In the genomic region with DNA sequence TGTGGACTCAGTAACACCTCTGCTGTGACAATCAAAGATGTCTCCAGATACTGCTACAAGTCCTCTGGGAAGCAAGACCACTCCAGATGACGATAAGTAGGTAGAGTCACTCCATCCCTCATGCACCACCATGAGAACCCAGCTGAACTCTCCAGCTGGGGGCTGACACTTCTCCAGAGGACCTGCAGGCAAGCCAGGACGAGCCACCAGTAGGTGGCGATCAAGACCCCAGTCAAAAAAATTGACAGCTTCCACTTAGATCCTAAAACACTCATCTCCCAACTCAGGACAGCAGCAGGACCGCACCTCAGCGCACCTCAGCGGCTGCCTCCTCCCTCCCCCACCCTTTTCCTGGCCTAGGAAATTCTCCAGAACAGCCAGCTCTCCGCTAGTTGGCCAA, we compare ENCODE assay signal across 7 mouse cellular contexts. TPM values are rescaled to one million over a fixed set of nuclear protein-coding genes. Genes with fewer than 3 reads are reported as not detected.
A peak's percentile ranks its signal among the peaks of the same experiment; 100 is the strongest.
DNase-seq lines count a peak whose midpoint lies in the region; ATAC-seq and TF ChIP-seq lines count a peak whose summit lies in the region.

No protein-coding gene starts in this region.

- no peak overlapping the region for H3K4me3 ChIP-seq in MEL (ENCODE audit: control insufficient read depth in 1 of 2, insufficient read depth in 1 of 2, low read depth in 2 of 2, low read length in 2 of 2)
- no peak overlapping the region for H3K4me3 ChIP-seq in bone marrow macrophage, adult 2 months (ENCODE audit: insufficient read depth, low read length)
- H3K4me3 ChIP-seq in forebrain, embryonic 10.5 days = no peak overlapping the region

- H3K4me1 ChIP-seq in MEL (ENCODE audit: control insufficient read depth in 1 of 2, insufficient read depth in 2 of 2, low read length in 2 of 2) = no peaks in the 10 kb centered on the region
- H3K4me1 ChIP-seq in bone marrow macrophage, adult 2 months (ENCODE audit: control insufficient read depth, insufficient read depth, low read length) = no peaks in the 10 kb centered on the region
- peaks cover 34% of the 10 kb centered on the region for H3K4me1 ChIP-seq in forebrain, embryonic 10.5 days

- H3K9me3 ChIP-seq in MEL (replicated peaks; ENCODE audit: insufficient read depth, low read length) = no peaks in the 10 kb centered on the region
- no peaks in the 10 kb centered on the region for H3K9me3 ChIP-seq in forebrain, embryonic 10.5 days

- peak; percentile 12 for TF ChIP-seq RAD21 in MEL (IDR thresholded peaks at IDR 0.05; ENCODE audit: low read depth, low read length)

- ATAC-seq in hematopoietic stem cell, adult 5-6 weeks (replicated peaks in 1 of 2; ENCODE audit: insufficient read depth in 1 of 2, low FRiP score in 2 of 2, low TSS enrichment in 1 of 2, low read depth in 1 of 2, poor library complexity in 2 of 2, severe bottlenecking in 2 of 2) = peak; percentile 22 to 78; a peak in 2 of 4 replicates

- WGBS in forebrain, embryonic 10.5 days = 8% methylated on average over 7 of the region's 7 CpGs

- H3K9ac ChIP-seq in MEL (ENCODE audit: control insufficient read depth, low read depth, low read length, poor library complexity, severe bottlenecking) = no peak overlapping the region

- H3K27me3 ChIP-seq in MEL (ENCODE audit: control insufficient read depth in 1 of 2, insufficient read depth in 2 of 2, low read length in 2 of 2) = no peaks in the 10 kb centered on the region; a peak in 1 of 4 replicates
- H3K27me3 ChIP-seq in forebrain, embryonic 10.5 days (ENCODE audit: poor library complexity, severe bottlenecking) = peaks cover 48% of the 10 kb centered on the region

- no peak for TF ChIP-seq EP300 in MEL (IDR thresholded peaks at IDR 0.05; ENCODE audit: low read depth in 1 of 2, low read length in 2 of 2)

- peak; percentile 48 to 67 (median 52) for TF ChIP-seq CTCF in MEL (IDR thresholded peaks at IDR 0.05 in 2 of 3, conservative IDR thresholded peaks at IDR 0.05 in 1 of 3; ENCODE audit: control insufficient read depth in 1 of 3, insufficient read depth in 1 of 3, low read depth in 2 of 3, low read length in 3 of 3, poor library complexity in 1 of 3, severe bottlenecking in 1 of 3)
- peak; percentile 38 for TF ChIP-seq CTCF in bone marrow macrophage, adult 2 months (IDR thresholded peaks at IDR 0.05; ENCODE audit: low read depth, low read length)

- DNase-seq in MEL (ENCODE audit: low read depth, low spot score) = peak; percentile 44
- peak; percentile 67 for DNase-seq in forebrain, embryonic 10.5 days (ENCODE audit: extremely low spot score, low spot score)
- peak; percentile 44 to 74 for DNase-seq in layer of hippocampus, adult 8-10 months (ENCODE audit: low spot score in 2 of 2)
- DNase-seq in lung, postnatal 25 days (ENCODE audit: low spot score) = peak; percentile 52
- DNase-seq in retina, postnatal 7 days (ENCODE audit: low read depth, low spot score) = peak; percentile 35

- H3K79me2 ChIP-seq in MEL (ENCODE audit: control insufficient read depth, insufficient read depth, low read length, poor library complexity) = no peaks in the 10 kb centered on the region

- H3K27ac ChIP-seq in MEL (ENCODE audit: control insufficient read depth, low read depth, low read length) = no peak overlapping the region
- no peak overlapping the region for H3K27ac ChIP-seq in bone marrow macrophage, adult 2 months (ENCODE audit: insufficient read depth, low read depth, low read length)
- H3K27ac ChIP-seq in forebrain, embryonic 10.5 days = no peak overlapping the region

- no peak for TF ChIP-seq POLR2A in MEL (IDR thresholded peaks at IDR 0.05; ENCODE audit: control insufficient read depth in 1 of 2, insufficient read depth in 1 of 2, low read depth in 1 of 2, low read length in 2 of 2, poor library complexity in 1 of 2)
- TF ChIP-seq POLR2A in bone marrow macrophage, adult 2 months (IDR thresholded peaks at IDR 0.05; ENCODE audit: borderline replicate concordance, low read depth, low read length) = no peak

- H3K36me3 ChIP-seq in MEL (ENCODE audit: control insufficient read depth in 1 of 2, insufficient read depth in 2 of 2, low read length in 2 of 2) = no peaks in the 10 kb centered on the region
- no peaks in the 10 kb centered on the region for H3K36me3 ChIP-seq in forebrain, embryonic 10.5 days (replicated peaks)

TF ChIP-seq in MEL, 35 proteins besides CTCF, POLR2A, EP300 and RAD21:
- TF ChIP-seq UBTF (IDR thresholded peaks at IDR 0.05; ENCODE audit: borderline replicate concordance, insufficient read depth, low read depth, low read length) (no peak), SMC3 (IDR thresholded peaks at IDR 0.05; ENCODE audit: low read depth, low read length) (peak; percentile 26)
TF ChIP-seq in MEL: peak in this region for 1.

RNA-seq across cellular contexts. Expression of gene Cacnb4, which starts 43.8 kb away (rescaled TPM):
- not detected in 2 replicates for total RNA-seq in MEL (2012; rRNA removed)
- not detected for polyA plus RNA-seq in MEL (2012; ENCODE audit: insufficient read depth in 1 of 2, insufficient read length in 2 of 2, low read depth in 1 of 2, low replicate concordance in 2 of 2, missing spikeins in 1 of 2)
- 0.07 TPM in 1 of 2 replicates, not detected in the other for polyA plus RNA-seq in bone marrow macrophage, adult 2 months (2012; ENCODE audit: insufficient read depth, insufficient read length, missing spikeins)
- polyA plus RNA-seq in forebrain, embryonic 10.5 days (2016; fragmentation: Nextera tagmentation; extraction: Ambion mirVana) = 0.50 and 1.1 TPM in 2 replicates
- not detected in 2 replicates for total RNA-seq in hematopoietic stem cell, adult 5-6 weeks (2017)
- total RNA-seq in layer of hippocampus, adult 8-10 months (2022) = 10 to 100 TPM; 79.3 to 85.5 (median 80.2) TPM

Comparison
In these comparisons a context has a peak if more than half of its experiments do, and no peak if none do; other contexts are left out.
1. RNA of gene Cacnb4, which starts 43.8 kb away (total RNA-seq): 79.3 to 85.5 TPM in layer of hippocampus, adult 8-10 months; not detected in MEL and not detected in hematopoietic stem cell, adult 5-6 weeks; every median in the first group is over 10 times any median in the second.
2. Peak in every context shown above with its lines, with median percentiles within 50 percentile points of each other: DNase-seq.